In the genomic region with DNA sequence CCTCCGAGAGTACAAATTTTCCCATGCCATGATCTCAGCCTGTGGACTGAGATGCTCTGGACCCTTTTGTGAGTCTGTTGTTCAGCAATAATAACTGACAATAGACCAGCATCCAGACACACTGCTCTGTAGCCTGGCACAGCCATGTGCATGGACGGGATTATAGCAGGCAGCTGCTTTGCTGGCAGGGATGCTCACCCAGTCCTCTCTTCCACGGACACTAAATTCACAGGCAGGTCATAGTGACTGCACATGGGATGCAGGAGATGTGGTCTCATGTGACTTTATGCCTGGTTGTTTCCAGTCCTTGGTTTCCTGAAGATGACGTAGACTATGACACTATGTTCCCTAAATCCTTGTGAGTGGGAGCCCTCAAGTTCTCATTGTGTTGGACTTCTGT, we compare ENCODE assay signal across 12 mouse cellular contexts. TPM values are rescaled to one million over a fixed set of nuclear protein-coding genes. Genes with fewer than 3 reads are reported as not detected.
A peak's percentile ranks its signal among the peaks of the same experiment; 100 is the strongest.
DNase-seq lines count a peak whose midpoint lies in the region.
"Had no signal": no experiment of that assay in that cellular context is flagged by ENCODE, and none has a peak within 500 bp of the region (broad histone marks: within the 10 kb centered on the region; RNA-seq: fewer than 3 reads in every experiment).

No protein-coding gene starts in this region.

- DNase-seq in cerebellum, postnatal 14 days = peak; percentile 16 to 20
- no peak for DNase-seq in cerebellum, postnatal 4 days (ENCODE audit: low spot score in 2 of 2)
- peak; percentile 36 for DNase-seq in left cerebral cortex, postnatal 4 days
- DNase-seq in left cerebral cortex, postnatal 25 days (ENCODE audit: low spot score in 2 of 2) = no peak
- DNase-seq: adrenal gland, adult 2 months; adrenal gland, postnatal 10 days; adrenal gland, postnatal 25 days; cerebellum, adult 11 months; cerebellum, adult 18-20 months; cerebellum, adult 8-10 months; cerebellum, adult 9-11 months; embryo, embryonic 11 days had no signal

- intact Hi-C loops in left cerebral cortex, postnatal 4 days (cut with DNase I) = no loop called here
- intact Hi-C loops in left cerebral cortex, postnatal 25 days (cut with DNase I) = loop anchor here (5.0 kb wide), 1 partner anchor 38 kb away; no protein-coding TSS in a partner anchor

RNA-seq across cellular contexts. Expression of a gene that starts 19.1 kb away (rescaled TPM):
- 10 to 100 TPM; 13.0 to 13.7 TPM for total RNA-seq in left cerebral cortex, postnatal 4 days (2021)
- total RNA-seq in left cerebral cortex, postnatal 25 days (2021) = 10 to 100 TPM in 1 of 2 experiments, 1 to 10 TPM in 1; 6.0 to 10.1 TPM

Comparison
In these comparisons a context has a peak if more than half of its experiments do, and no peak if none do; other contexts are left out.
1. DNase-seq: peak in cerebellum, postnatal 14 days (2 of 2) and left cerebral cortex, postnatal 4 days (single experiment); none in cerebellum, postnatal 4 days (0 of 2) and left cerebral cortex, postnatal 25 days (0 of 2).